Mouse (Mus musculus) G1E (cell line): ENCODE data around the gene Ttc38.

Source experiments
- CTCF ChIP-seq: IDR thresholded peaks from 2 replicates; pipeline ENCODE4 v1.5.1; 2012; ENCODE audit warnings: low read depth, low read length, inconsistent platforms, mixed read lengths
- GATA1 ChIP-seq: IDR thresholded peaks from 2 replicates; pipeline ENCODE4 v1.6.1; 2012; ENCODE audit warnings: borderline replicate concordance, low read length, inconsistent platforms, mixed read lengths
- POLR2AphosphoS5 ChIP-seq: IDR thresholded peaks from 2 replicates; pipeline ENCODE4 v1.6.1; 2012; ENCODE audit warnings: low read depth, low read length, inconsistent platforms; ENCODE audit not compliant: insufficient replicate concordance
- TAL1 ChIP-seq: conservative IDR thresholded peaks from 2 replicates; pipeline ENCODE4 v1.6.1; 2012; ENCODE audit warnings: low read depth, low read length, inconsistent platforms, mixed read lengths

DNA sequence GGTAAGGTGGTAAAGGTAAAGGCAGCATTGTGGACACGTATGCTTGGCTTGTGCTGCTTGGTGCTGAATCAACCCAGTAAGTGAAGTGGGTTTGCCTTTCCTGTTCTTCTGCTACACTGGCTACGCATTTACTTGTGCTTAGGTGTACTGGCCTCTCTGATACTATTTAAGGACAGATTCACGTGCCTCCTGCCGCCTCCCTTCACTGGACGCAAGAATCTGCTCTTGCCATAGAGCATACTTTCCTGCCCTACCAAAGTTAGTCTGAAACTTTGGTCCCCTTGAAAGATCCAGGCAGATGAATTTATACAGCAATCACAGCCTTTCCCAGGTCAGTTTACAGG lies 21.7 kb upstream of the Ttc38 start:
- TF ChIP-seq CTCF: no peak
- no peak for TF ChIP-seq POLR2AphosphoS5
- TF ChIP-seq GATA1: no peak
- TF ChIP-seq TAL1: no peak
